Mouse (Mus musculus) embryo, embryonic 10 days (tissue): ENCODE data around the gene Gin1.

Source experiments
- DNase-seq: peaks from one replicate; pipeline ENCODE4 v3.0.0-alpha.2; 2015; ENCODE audit warnings: low spot score

The Gin1 gene

GRCm38 (mm10) chr1:97787674-97788073, 17.7 kb downstream of the Gin1 start:
- no peak for DNase-seq

- no peak for DNase-seq
Measured at GRCm38 (mm10) chr1:97788490-97788889, 18.5 kb downstream of the Gin1 start.

GRCm38 (mm10) chr1:97794110-97794509, 24.1 kb downstream of the Gin1 start:
- DNase-seq, result no peak

GRCm38 (mm10) chr1:97795936-97796335, 26.0 kb downstream of the Gin1 start:
- no peak for DNase-seq

- peak; percentile 13 for DNase-seq
Measured at GRCm38 (mm10) chr1:97802207-97802902, 32.4 kb downstream of the Gin1 start.

GRCm38 (mm10) chr1:97804520-97804919, 34.5 kb downstream of the Gin1 start:
- DNase-seq, result no peak

- peak; percentile 17 for DNase-seq
Measured at GRCm38 (mm10) chr1:97809255-97809912, 39.4 kb downstream of the Gin1 start.

- DNase-seq, result no peak
Measured at GRCm38 (mm10) chr1:97821282-97821681, 51.3 kb downstream of the Gin1 start.

- no peak for DNase-seq
Measured at GRCm38 (mm10) chr1:97822203-97822602, 52.2 kb downstream of the Gin1 start.

- no peak for DNase-seq
Measured at GRCm38 (mm10) chr1:97822904-97823303, 52.9 kb downstream of the Gin1 start.

- DNase-seq, result no peak
Measured at GRCm38 (mm10) chr1:97827566-97827965, 57.6 kb downstream of the Gin1 start.

- no peak for DNase-seq
Measured at GRCm38 (mm10) chr1:97828087-97828486, 58.1 kb downstream of the Gin1 start.

GRCm38 (mm10) chr1:97833466-97834353, 63.7 kb downstream of the Gin1 start:
- DNase-seq, result no peak

GRCm38 (mm10) chr1:97834354-97834822, 64.4 kb downstream of the Gin1 start:
- no peak for DNase-seq
